Mouse (Mus musculus) cerebellum, adult (tissue): ENCODE measurements around the gene Tspan5.

Experiments used
- ATAC-seq: cut with Nextera tagmentation; 2 replicates; pipeline ENCODE4 v1.9.2; 2017; ENCODE audit warnings: mild to moderate bottlenecking, moderate library complexity, mixed read lengths; ENCODE audit not compliant: insufficient number of reproducible peaks, low FRiP score, low TSS enrichment

The Tspan5 gene

DNA sequence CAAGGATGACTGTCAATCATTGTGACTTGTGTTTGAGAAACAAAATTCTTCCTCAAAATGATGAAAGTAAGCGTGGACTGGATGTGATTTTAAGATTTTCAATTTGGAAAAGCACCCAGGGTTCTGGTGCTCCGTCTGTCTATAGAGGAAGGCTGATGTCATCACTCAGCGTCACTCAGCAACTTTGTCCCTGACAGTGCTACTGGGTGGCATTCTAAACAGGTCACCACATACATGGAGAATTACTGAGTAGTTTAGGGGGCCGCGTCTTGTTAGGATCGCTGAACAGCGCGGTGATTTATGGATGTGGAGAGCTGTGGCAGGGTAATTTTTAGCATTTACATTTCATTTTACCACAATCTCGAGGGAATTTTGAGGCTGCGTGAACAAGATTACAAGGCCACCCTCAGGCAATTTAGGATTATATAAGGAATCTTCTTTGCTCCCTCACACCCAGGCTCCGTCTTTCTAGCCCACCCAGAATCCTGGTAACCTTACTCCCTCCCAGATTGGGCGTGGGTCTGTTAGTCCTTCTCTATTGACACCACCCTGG is 26.6 kb downstream of the Tspan5 start:
- no peak for ATAC-seq

DNA sequence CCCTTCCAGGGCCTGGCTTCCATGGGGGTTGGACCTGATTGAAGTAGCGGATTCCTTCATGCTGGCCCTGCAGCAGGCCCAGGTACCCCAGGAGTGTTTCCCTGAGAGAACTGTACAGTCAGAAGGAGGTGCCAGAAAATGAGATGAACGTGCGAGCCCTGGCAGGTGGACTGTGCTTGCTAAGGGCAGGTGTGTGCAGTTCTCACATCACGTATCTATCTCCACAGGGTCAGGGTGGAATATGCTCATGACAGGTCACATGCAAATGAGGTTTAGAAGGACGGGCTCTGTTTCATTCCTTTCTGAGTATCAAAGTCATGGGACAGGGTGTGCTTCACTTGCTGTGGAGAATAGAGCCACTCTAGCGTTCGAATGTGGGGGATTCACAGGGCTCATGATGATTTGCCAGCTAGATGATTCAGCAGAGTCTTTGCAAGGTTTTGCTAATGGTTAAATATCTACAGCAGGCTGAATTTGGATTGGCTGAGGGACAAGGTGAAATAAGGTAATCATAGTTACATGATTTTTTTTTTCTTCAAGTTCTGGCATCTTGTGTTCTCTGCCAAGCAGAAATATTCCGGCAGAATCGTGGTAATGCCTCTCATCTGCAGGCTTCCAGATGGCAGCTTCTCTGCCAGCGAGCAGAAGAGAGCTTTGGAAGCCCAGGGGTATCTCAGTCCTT is 28.8 kb downstream of the Tspan5 start:
- no peak for ATAC-seq

GRCm38 (mm10) chr3:138771549-138772333 is 29.7 kb downstream of the Tspan5 start:
- ATAC-seq: no peak

DNA sequence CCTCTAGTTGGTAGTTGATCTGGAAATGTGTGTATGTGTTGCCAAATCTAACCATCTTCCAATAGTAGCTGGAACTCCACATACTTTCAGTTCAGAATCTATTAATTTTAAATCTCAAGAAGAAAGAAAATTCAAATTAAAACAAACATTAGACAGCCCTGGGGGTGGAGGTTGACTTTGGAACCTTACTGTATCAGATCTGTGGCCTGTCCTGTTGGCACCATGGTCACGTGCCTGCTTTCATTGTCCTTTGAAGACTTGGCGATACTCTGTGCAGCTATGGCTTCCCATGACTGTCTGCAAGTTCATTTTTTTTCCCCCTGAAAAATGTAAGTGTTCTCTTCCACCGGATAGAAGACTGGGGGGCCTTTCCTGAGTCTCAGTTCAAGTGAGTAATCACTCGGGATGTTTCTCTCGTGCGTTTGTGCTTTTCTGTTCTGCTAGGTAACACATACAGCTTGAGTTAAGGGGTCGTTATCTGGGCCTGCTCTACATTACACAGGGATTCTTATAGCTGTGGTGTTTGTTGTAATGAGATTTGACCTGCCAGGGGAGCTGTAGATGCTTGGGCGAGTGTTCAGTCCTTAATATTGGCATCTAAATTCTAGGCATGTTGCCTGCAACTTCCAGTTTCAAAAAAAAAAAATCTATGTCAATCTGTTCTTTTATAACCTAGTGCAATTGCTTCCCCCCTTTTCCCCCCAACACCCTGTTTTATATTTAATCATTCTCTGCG is 32.0 kb downstream of the Tspan5 start:
- no peak for ATAC-seq

GRCm38 (mm10) chr3:138774607-138774943 is 32.6 kb downstream of the Tspan5 start:
- ATAC-seq: no peak

GRCm38 (mm10) chr3:138775926-138776715 is 34.1 kb downstream of the Tspan5 start:
- no peak for ATAC-seq

DNA sequence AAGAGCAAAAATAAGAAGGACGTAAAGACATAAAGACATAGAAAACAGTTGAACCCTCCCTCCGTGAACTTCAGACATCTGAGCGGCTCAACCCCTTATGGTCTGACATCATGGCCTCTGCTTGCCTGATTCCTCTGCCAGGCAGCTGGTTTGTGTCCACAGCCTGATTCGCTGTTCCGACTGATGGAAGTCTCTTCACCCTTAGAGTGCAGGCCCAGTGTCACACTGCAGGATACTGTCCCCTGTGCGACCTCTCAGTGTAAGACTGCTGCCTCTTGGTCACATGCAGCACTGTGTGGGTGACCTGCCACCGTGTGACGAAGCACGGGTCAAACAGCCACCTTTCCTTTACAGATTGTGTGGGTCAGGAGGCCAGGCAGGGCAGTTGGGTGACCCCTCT is 39.5 kb downstream of the Tspan5 start:
- no peak for ATAC-seq

GRCm38 (mm10) chr3:138783859-138784640 is 42.1 kb downstream of the Tspan5 start:
- ATAC-seq: peak; percentile 67

GRCm38 (mm10) chr3:138784641-138785025 is 42.6 kb downstream of the Tspan5 start:
- ATAC-seq: peak; percentile 84

DNA sequence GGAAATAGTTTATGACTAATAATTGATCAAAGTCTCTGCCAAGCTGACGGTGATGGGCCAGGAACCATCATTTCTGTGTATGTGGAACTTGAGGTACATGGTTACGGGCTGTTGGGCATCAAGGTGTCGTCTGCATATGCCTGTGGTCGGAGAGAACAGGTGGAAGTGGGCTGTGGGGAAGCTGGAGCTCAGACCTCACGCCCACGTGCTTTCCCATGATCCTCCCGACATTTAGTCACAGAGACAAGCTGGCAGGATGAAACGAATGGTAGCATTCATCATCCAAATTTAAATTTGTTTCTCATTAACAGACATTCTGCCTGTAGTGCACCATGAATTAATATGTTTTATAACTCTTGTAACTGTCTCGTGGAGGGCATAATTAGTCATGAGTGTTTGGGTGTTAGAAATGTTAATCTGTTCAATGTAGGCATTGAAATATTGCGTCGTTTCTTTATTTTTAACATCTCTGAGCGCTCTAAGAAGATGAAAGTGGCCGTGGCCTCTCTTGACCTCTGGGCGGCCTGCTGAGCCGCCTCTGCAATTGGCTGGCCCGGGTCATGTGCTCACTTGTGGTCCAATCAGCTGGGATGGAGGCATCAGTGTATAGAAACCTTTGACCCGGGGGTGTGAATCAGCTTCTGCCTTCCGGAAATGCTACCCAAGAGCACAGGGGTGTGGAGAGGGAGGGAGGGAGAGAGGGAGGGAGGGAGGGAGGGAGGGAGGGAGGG is 45.9 kb downstream of the Tspan5 start:
- ATAC-seq: no peak

- ATAC-seq: no peak
These were observed 46.5 kb downstream of the Tspan5 start for GRCm38 (mm10) chr3:138788489-138788850.

DNA sequence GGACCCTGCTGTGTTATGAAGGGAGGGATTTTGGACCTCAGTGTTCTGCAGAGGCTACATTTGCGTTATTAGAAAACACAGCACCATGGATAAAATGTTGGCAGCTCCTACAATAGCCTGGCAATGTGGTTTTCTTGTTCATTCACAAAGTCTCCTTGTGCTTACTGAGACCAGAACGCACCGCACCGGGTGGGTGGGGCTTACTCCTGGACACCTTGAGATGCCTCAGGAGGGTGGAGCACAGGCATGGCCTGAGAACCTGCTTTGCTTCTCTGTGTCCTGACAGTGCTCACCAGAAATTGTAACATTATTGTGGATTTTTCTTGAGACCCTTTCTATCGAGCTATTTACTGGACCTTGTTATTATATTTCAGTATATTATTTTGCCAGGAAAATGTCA is 47.3 kb downstream of the Tspan5 start:
- ATAC-seq: no peak

- no peak for ATAC-seq
These were observed 52.5 kb downstream of the Tspan5 start for GRCm38 (mm10) chr3:138794533-138794932.

GRCm38 (mm10) chr3:138795951-138796350 is 54.0 kb downstream of the Tspan5 start:
- no peak for ATAC-seq

GRCm38 (mm10) chr3:138796583-138796982 is 54.6 kb downstream of the Tspan5 start:
- no peak for ATAC-seq

GRCm38 (mm10) chr3:138800664-138801411 is 58.8 kb downstream of the Tspan5 start:
- ATAC-seq: peak; percentile 8; the same call in 1 of the 2 replicates

DNA sequence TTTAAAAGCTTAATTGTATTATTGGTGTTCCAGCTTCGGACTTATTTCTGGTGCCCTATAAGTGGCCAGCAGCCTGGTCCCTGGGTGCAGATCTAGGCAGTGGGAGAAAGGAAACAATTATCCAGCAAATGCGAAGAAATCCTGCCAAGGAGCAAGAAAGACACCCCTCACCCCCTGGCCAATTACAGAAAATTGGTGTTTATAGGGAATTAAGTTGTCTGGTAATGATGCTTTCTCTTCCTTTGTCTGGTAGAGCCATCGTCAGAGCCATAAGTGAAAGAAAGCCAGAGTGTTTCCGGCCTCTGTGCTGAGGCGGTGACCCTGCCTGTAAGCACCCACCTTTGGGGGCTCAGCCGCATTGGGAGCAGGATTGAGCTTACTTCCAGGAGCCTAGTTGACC is 59.7 kb downstream of the Tspan5 start:
- ATAC-seq: no peak
